Mouse (Mus musculus) G1E (cell line): Measurements from ENCODE around the gene Rad51d.

Experiments used
- CTCF ChIP-seq: IDR thresholded peaks from 2 replicates; pipeline ENCODE4 v1.5.1; 2012; ENCODE audit warnings: low read depth, low read length, inconsistent platforms, mixed read lengths
- GATA1 ChIP-seq: IDR thresholded peaks from 2 replicates; pipeline ENCODE4 v1.6.1; 2012; ENCODE audit warnings: borderline replicate concordance, low read length, inconsistent platforms, mixed read lengths
- GATA2 ChIP-seq: IDR thresholded peaks from 2 replicates; pipeline ENCODE4 v1.6.1; 2012; ENCODE audit warnings: low read depth, low read length, inconsistent platforms, borderline replicate concordance
- POLR2AphosphoS5 ChIP-seq: IDR thresholded peaks from 2 replicates; pipeline ENCODE4 v1.6.1; 2012; ENCODE audit warnings: low read depth, low read length, inconsistent platforms; ENCODE audit not compliant: insufficient replicate concordance
- TAL1 ChIP-seq: conservative IDR thresholded peaks from 2 replicates; pipeline ENCODE4 v1.6.1; 2012; ENCODE audit warnings: low read depth, low read length, inconsistent platforms, mixed read lengths

DNA sequence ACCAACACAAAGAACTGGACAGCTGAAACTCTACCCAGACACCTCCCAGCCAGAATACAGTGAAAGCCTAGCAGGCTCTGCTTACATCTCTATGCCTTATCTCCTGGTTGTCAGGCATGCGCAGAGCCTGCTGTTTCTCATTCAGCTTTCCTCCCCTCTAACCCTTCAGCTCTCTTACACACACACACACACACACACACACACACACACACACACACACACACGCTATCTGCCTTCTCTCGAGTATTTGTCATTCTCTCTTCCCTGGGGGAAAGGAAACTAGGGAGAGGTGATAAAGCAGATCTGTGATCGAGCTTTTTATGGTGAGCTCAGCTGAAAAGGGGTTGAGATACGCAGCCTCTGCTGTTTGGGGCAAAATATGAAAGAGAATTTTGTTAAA is 15.5 kb downstream of the Rad51d start:
- TF ChIP-seq CTCF (no peak), POLR2AphosphoS5 (no peak), TAL1 (no peak; the same call in 1 of the 2 replicates), GATA1 (no peak), GATA2 (no peak)
